20 mouse cellular contexts compared by ENCODE assay signal in the genomic region with DNA sequence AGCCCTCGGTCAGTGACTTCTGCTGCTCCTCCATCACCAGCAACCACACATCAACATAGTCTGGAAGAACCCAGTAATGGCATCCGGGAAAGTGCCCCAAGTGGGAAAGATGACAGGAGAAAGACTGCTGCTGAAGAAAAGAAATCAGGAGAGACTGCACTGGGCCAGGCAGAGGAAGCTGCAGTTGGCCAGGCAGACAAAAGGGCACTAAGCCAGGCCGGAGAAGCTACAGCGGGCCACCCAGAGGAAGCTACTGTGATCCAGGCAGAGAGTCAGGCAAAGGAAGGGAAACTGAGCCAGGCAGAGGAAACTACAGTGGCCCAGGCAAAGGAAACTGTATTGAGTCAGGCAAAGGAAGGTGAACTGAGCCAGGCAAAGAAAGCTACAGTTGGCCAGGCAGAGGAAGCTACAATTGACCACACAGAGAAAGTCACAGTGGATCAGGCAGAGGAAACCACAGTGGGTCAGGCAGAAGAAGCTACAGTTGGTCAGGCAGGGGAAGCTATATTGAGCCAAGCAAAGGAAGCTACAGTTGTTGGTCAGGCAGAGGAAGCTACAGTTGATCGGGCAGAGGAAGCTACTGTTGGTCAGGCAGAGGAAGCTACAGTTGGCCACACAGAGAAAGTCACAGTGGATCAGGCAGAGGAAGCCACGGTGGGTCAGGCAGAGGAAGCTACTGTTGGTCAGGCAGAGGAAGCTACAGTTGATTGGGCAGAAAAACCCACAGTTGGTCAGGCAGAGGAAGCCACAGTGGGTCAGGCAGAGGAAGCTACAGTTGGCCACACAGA. TPM values are rescaled to one million over a fixed set of nuclear protein-coding genes. Genes with fewer than 3 reads are reported as not detected.
DNase-seq lines count a peak whose midpoint lies in the region; ATAC-seq and TF ChIP-seq lines count a peak whose summit lies in the region.
"Had no signal": no experiment of that assay in that cellular context is flagged by ENCODE, and none has a peak within 500 bp of the region (broad histone marks: within the 10 kb centered on the region; RNA-seq: fewer than 3 reads in every experiment).

No protein-coding gene starts in this region.

- TF ChIP-seq POLR2A in MEL (IDR thresholded peaks at IDR 0.05; ENCODE audit: control insufficient read depth in 1 of 2, insufficient read depth in 1 of 2, low read depth in 1 of 2, low read length in 2 of 2, poor library complexity in 1 of 2): no peak

- H3K4me3 ChIP-seq in midbrain, embryonic 11.5 days (ENCODE audit: low read depth, low read length): no peak overlapping the region
- H3K4me3 ChIP-seq in midbrain, embryonic 14.5 days (replicated peaks; ENCODE audit: low read depth, low read length): no peak overlapping the region
- no peak overlapping the region for H3K4me3 ChIP-seq in MEL (ENCODE audit: control insufficient read depth in 1 of 2, insufficient read depth in 1 of 2, low read depth in 2 of 2, low read length in 2 of 2)
- no peak overlapping the region for H3K4me3 ChIP-seq in macrophage (ENCODE audit: inconsistent target)
- H3K4me3 ChIP-seq: erythroblast, embryonic 14.5 days; forebrain, embryonic 15.5 days; gastrocnemius, adult 2 months; midbrain, embryonic 10.5 days had no signal

- TF ChIP-seq RAD21 in MEL (IDR thresholded peaks at IDR 0.05; ENCODE audit: low read depth, low read length): no peak

- no peak overlapping the region for H3K27ac ChIP-seq in midbrain, embryonic 11.5 days (ENCODE audit: low read depth, low read length)
- no peak overlapping the region for H3K27ac ChIP-seq in midbrain, embryonic 14.5 days (replicated peaks; ENCODE audit: low read depth, low read length)
- peak overlapping the region; percentile 6; the same call in 1 of the 2 replicates for H3K27ac ChIP-seq in MEL (ENCODE audit: control insufficient read depth, low read depth, low read length)
- H3K27ac ChIP-seq in macrophage: peak overlapping the region; percentile 21
- H3K27ac ChIP-seq: forebrain, embryonic 15.5 days; gastrocnemius, adult 2 months; midbrain, embryonic 10.5 days had no signal

- WGBS in midbrain, embryonic 11.5 days: 90% methylated on average over 6 of the region's 6 CpGs
- 91% methylated on average over 6 of the region's 6 CpGs for WGBS in midbrain, embryonic 14.5 days
- WGBS in macrophage (ENCODE audit: missing documents): 66% methylated on average over 6 of the region's 6 CpGs

- no peaks in the 10 kb centered on the region for H3K36me3 ChIP-seq in midbrain, embryonic 11.5 days (ENCODE audit: control insufficient read depth, insufficient read depth, low read length)
- H3K36me3 ChIP-seq in midbrain, embryonic 14.5 days (ENCODE audit: control insufficient read depth, insufficient read depth, low read length): peaks cover 15% of the 10 kb centered on the region
- H3K36me3 ChIP-seq in MEL (ENCODE audit: control insufficient read depth in 1 of 2, insufficient read depth in 2 of 2, low read length in 2 of 2): no peaks in the 10 kb centered on the region
- no peaks in the 10 kb centered on the region for H3K36me3 ChIP-seq in macrophage (ENCODE audit: inconsistent target)
- H3K36me3 ChIP-seq: forebrain, embryonic 15.5 days had no signal

- peaks cover 5% of the 10 kb centered on the region; the same call in 1 of the 2 replicates for H3K27me3 ChIP-seq in midbrain, embryonic 11.5 days (ENCODE audit: control insufficient read depth, insufficient read depth, low read length)
- H3K27me3 ChIP-seq in midbrain, embryonic 14.5 days (ENCODE audit: control insufficient read depth, insufficient read depth, low read length): no peaks in the 10 kb centered on the region
- no peaks in the 10 kb centered on the region for H3K27me3 ChIP-seq in MEL (ENCODE audit: control insufficient read depth in 1 of 2, insufficient read depth in 2 of 2, low read length in 2 of 2)
- H3K27me3 ChIP-seq: forebrain, embryonic 15.5 days had no signal

- ATAC-seq in midbrain, embryonic 11.5 days (ENCODE audit: low FRiP score): no peak
- ATAC-seq in midbrain, embryonic 14.5 days (ENCODE audit: low FRiP score, low TSS enrichment): no peak
- ATAC-seq: CD4-positive, CD25-positive, alpha-beta regulatory T cell, adult 4 months; forebrain, embryonic 15.5 days had no signal

- no peaks in the 10 kb centered on the region for H3K9me3 ChIP-seq in midbrain, embryonic 11.5 days (ENCODE audit: control insufficient read depth, low read length)
- H3K9me3 ChIP-seq in midbrain, embryonic 14.5 days (ENCODE audit: control insufficient read depth, low read length): no peaks in the 10 kb centered on the region
- H3K9me3 ChIP-seq in MEL (replicated peaks; ENCODE audit: insufficient read depth, low read length): no peaks in the 10 kb centered on the region
- H3K9me3 ChIP-seq: forebrain, embryonic 15.5 days; midbrain, embryonic 10.5 days had no signal

- DNase-seq in midbrain, embryonic 11.5 days (ENCODE audit: low spot score, missing footprints): peak; percentile 66
- no peak for DNase-seq in midbrain, embryonic 14.5 days
- DNase-seq in MEL (ENCODE audit: low read depth, low spot score): no peak
- DNase-seq in kidney, postnatal 14 days: no peak
- DNase-seq in spleen, postnatal 14 days (ENCODE audit: low spot score in 2 of 2): no peak
- no peak for DNase-seq in layer of hippocampus, postnatal 25 days (ENCODE audit: extremely low spot score in 1 of 2, low spot score in 1 of 2)
- DNase-seq: adrenal gland, adult 8-10 months; cerebellum, adult 11-12 months; cerebellum, postnatal 36 days; gastrocnemius, adult 2 months; kidney, adult 9 months; kidney, postnatal 4 days; lung, postnatal 10 days; right cerebral cortex, adult 18-20 months; thymus, postnatal 4 days had no signal

- H3K4me2 ChIP-seq in midbrain, embryonic 11.5 days: no peak overlapping the region
- no peak overlapping the region for H3K4me2 ChIP-seq in midbrain, embryonic 14.5 days (ENCODE audit: low read length)
- H3K4me2 ChIP-seq: forebrain, embryonic 15.5 days had no signal

- TF ChIP-seq EP300 in MEL (IDR thresholded peaks at IDR 0.05; ENCODE audit: low read depth in 1 of 2, low read length in 2 of 2): no peak

- no peak for TF ChIP-seq CTCF in MEL (IDR thresholded peaks at IDR 0.05 in 2 of 3, conservative IDR thresholded peaks at IDR 0.05 in 1 of 3; ENCODE audit: control insufficient read depth in 1 of 3, insufficient read depth in 1 of 3, low read depth in 2 of 3, low read length in 3 of 3, poor library complexity in 1 of 3, severe bottlenecking in 1 of 3)

- H3K79me2 ChIP-seq in MEL (ENCODE audit: control insufficient read depth, insufficient read depth, low read length, poor library complexity) (no peaks in the 10 kb centered on the region), macrophage (ENCODE audit: inconsistent target) (no peaks in the 10 kb centered on the region)

- peaks cover 5% of the 10 kb centered on the region; the same call in 1 of the 2 replicates for H3K4me1 ChIP-seq in midbrain, embryonic 11.5 days (ENCODE audit: control insufficient read depth, insufficient read depth, low read length)
- H3K4me1 ChIP-seq in midbrain, embryonic 14.5 days (ENCODE audit: control insufficient read depth, insufficient read depth, low read length): no peaks in the 10 kb centered on the region
- peaks cover 0 to 2% of the 10 kb centered on the region in 2 experiments; a peak in 1 of 4 replicates for H3K4me1 ChIP-seq in MEL (ENCODE audit: control insufficient read depth in 1 of 2, insufficient read depth in 2 of 2, low read length in 2 of 2)

- no peak overlapping the region for H3K9ac ChIP-seq in midbrain, embryonic 11.5 days (ENCODE audit: low read length)
- H3K9ac ChIP-seq in midbrain, embryonic 14.5 days (replicated peaks; ENCODE audit: low read length): no peak overlapping the region
- H3K9ac ChIP-seq in MEL (ENCODE audit: control insufficient read depth, low read depth, low read length, poor library complexity, severe bottlenecking): no peak overlapping the region
- H3K9ac ChIP-seq: forebrain, embryonic 15.5 days had no signal

RNA-seq across cellular contexts. Expression of a gene that starts 4.1 kb away (rescaled TPM):
- 4.1 TPM in 2 replicates for polyA plus RNA-seq in midbrain, embryonic 11.5 days (2014; fragmentation: Nextera tagmentation; extraction: Ambion mirVana)
- polyA plus RNA-seq in midbrain, embryonic 14.5 days (2014; fragmentation: Nextera tagmentation; extraction: Ambion mirVana): 8.7 and 8.8 TPM in 2 replicates
- total RNA-seq in MEL (2012; rRNA removed): 0.69 and 0.72 TPM in 2 replicates
- polyA plus RNA-seq in MEL (2012; ENCODE audit: insufficient read depth in 1 of 2, insufficient read length in 2 of 2, low read depth in 1 of 2, low replicate concordance in 2 of 2, missing spikeins in 1 of 2): under 1 TPM in 1 of 2 experiments, not detected in 1; 0.65 TPM
- total RNA-seq in macrophage (2018; cell fraction: chromatin; rRNA removed): 1 to 10 TPM in 5 of 26 experiments, under 1 TPM in 14, not detected in 7; 0.17 to 1.8 (median 0.65) TPM
- under 1 TPM in 4 of 26 experiments, not detected in 22; under 0.01 to 0.03 (median 0.03) TPM for total RNA-seq in macrophage (2018; cell fraction: cytosol; rRNA removed)
- 1 to 10 TPM in 1 of 26 experiments, under 1 TPM in 15, not detected in 10; 0.06 to 1.7 (median 0.21) TPM for total RNA-seq in macrophage (2018; cell fraction: nucleus; rRNA removed)
- polyA plus RNA-seq in macrophage (2018): 0.01 TPM in 1 of 3 replicates, not detected in the others
- total RNA-seq in layer of hippocampus, postnatal 25 days (2021): 10 to 100 TPM; 58.6 to 66.5 TPM

RNA-seq across cellular contexts. Expression of a gene that starts 40.6 kb away (rescaled TPM):
- 20.9 and 23.4 TPM in 2 replicates for polyA plus RNA-seq in midbrain, embryonic 11.5 days (2014; fragmentation: Nextera tagmentation; extraction: Ambion mirVana)
- 17.0 and 18.2 TPM in 2 replicates for polyA plus RNA-seq in midbrain, embryonic 14.5 days (2014; fragmentation: Nextera tagmentation; extraction: Ambion mirVana)
- total RNA-seq in MEL (2012; rRNA removed): 5.1 and 5.5 TPM in 2 replicates
- polyA plus RNA-seq in MEL (2012; ENCODE audit: insufficient read depth in 1 of 2, insufficient read length in 2 of 2, low read depth in 1 of 2, low replicate concordance in 2 of 2, missing spikeins in 1 of 2): 10 to 100 TPM in 1 of 2 experiments, not detected in 1; 12.3 TPM
- 10 to 100 TPM in 15 of 26 experiments, 1 to 10 TPM in 11; 1.7 to 19.1 (median 11.6) TPM for total RNA-seq in macrophage (2018; cell fraction: chromatin; rRNA removed)
- total RNA-seq in macrophage (2018; cell fraction: cytosol; rRNA removed): 1 to 10 TPM; 1.3 to 6.5 (median 5.1) TPM
- total RNA-seq in macrophage (2018; cell fraction: nucleus; rRNA removed): 10 to 100 TPM in 9 of 26 experiments, 1 to 10 TPM in 17; 2.3 to 17.0 (median 8.8) TPM
- polyA plus RNA-seq in macrophage (2018): 5.3 to 6.8 TPM (median 5.6 TPM) in 3 replicates
- total RNA-seq in layer of hippocampus, postnatal 25 days (2021): 10 to 100 TPM; 20.2 to 21.4 TPM

RNA-seq across cellular contexts. Expression of a gene that starts 41.3 kb away (rescaled TPM):
- polyA plus RNA-seq in midbrain, embryonic 11.5 days (2014; fragmentation: Nextera tagmentation; extraction: Ambion mirVana): 7.6 and 7.8 TPM in 2 replicates
- 3.2 and 4.2 TPM in 2 replicates for polyA plus RNA-seq in midbrain, embryonic 14.5 days (2014; fragmentation: Nextera tagmentation; extraction: Ambion mirVana)
- 6.3 and 7.0 TPM in 2 replicates for total RNA-seq in MEL (2012; rRNA removed)
- 1 to 10 TPM in 1 of 2 experiments, not detected in 1; 5.1 TPM for polyA plus RNA-seq in MEL (2012; ENCODE audit: insufficient read depth in 1 of 2, insufficient read length in 2 of 2, low read depth in 1 of 2, low replicate concordance in 2 of 2, missing spikeins in 1 of 2)
- total RNA-seq in macrophage (2018; cell fraction: chromatin; rRNA removed): 10 to 100 TPM in 16 of 26 experiments, 1 to 10 TPM in 10; 1.9 to 29.5 (median 15.6) TPM
- 1 to 10 TPM; 1.0 to 7.8 (median 6.3) TPM for total RNA-seq in macrophage (2018; cell fraction: cytosol; rRNA removed)
- 10 to 100 TPM in 13 of 26 experiments, 1 to 10 TPM in 13; 2.4 to 31.1 (median 9.7) TPM for total RNA-seq in macrophage (2018; cell fraction: nucleus; rRNA removed)
- polyA plus RNA-seq in macrophage (2018): 5.0 to 6.5 TPM (median 5.2 TPM) in 3 replicates
- total RNA-seq in layer of hippocampus, postnatal 25 days (2021): 1 to 10 TPM; 7.0 to 8.3 TPM

Comparison
In these comparisons a context has a peak if more than half of its experiments do, and no peak if none do; other contexts are left out.
1. H3K27ac ChIP-seq: peak in MEL (single experiment) and macrophage (single experiment); none in midbrain, embryonic 11.5 days (single experiment) and midbrain, embryonic 14.5 days (single experiment).